Mouse (Mus musculus) liver, embryonic 13.5 days (tissue): ENCODE data around the gene Fyb2. TPM values are rescaled to one million over a fixed set of nuclear protein-coding genes. Genes with fewer than 3 reads are reported as not detected.

ENCODE experiments used
- ATAC-seq: fragments of 200-750 bp; cut with Nextera tagmentation; 2 replicates; pipeline ENCODE4 v1.8.0; 2017; ENCODE audit warnings: low read depth, mild to moderate bottlenecking, moderate number of reproducible peaks, moderate library complexity
- DNase-seq: peaks from one replicate; pipeline ENCODE4 v3.0.0; 2022
- H3K27ac ChIP-seq: fragments of 300-500 bp; sonication (generic); 2 replicates; pipeline ENCODE4 v1.5.1; 2015; ENCODE audit warnings: moderate library complexity, mild to moderate bottlenecking, inconsistent platforms
- H3K27me3 ChIP-seq: fragments of 300-500 bp; sonication (generic); 2 replicates; pipeline ENCODE4 v1.6.1; 2015; ENCODE audit warnings: mild to moderate bottlenecking, inconsistent platforms
- H3K36me3 ChIP-seq: fragments of 300-500 bp; sonication (generic); 2 replicates; pipeline ENCODE4 v1.6.1; 2015; ENCODE audit warnings: mild to moderate bottlenecking, inconsistent platforms
- H3K4me1 ChIP-seq: fragments of 300-500 bp; sonication (generic); replicated peaks from 2 replicates; pipeline ENCODE4 v1.6.1; 2015; ENCODE audit warnings: inconsistent platforms
- H3K4me2 ChIP-seq: fragments of 300-500 bp; sonication (generic); 2 replicates; pipeline ENCODE4 v1.6.1; 2015; ENCODE audit warnings: inconsistent platforms, mild to moderate bottlenecking, moderate library complexity
- H3K4me3 ChIP-seq: fragments of 300-500 bp; sonication (generic); replicated peaks from 2 replicates; pipeline ENCODE4 v1.5.1; 2015; ENCODE audit warnings: mild to moderate bottlenecking, inconsistent platforms
- H3K9ac ChIP-seq: fragments of 300-500 bp; sonication (generic); 2 replicates; pipeline ENCODE4 v1.6.1; 2015; ENCODE audit warnings: mild to moderate bottlenecking, inconsistent platforms
- H3K9me3 ChIP-seq: fragments of 300-500 bp; sonication (generic); replicated peaks from 2 replicates; pipeline ENCODE4 v1.6.1; 2016; ENCODE audit warnings: inconsistent platforms
- WGBS: fragments of 180-500 bp; shearing (Covaris S2); methylation state at CpG from one replicate; pipeline ENCODE4 v1.1.7; 2015; ENCODE audit not compliant: insufficient replicate concordance; 5-methylcytosine and 5-hydroxymethylcytosine counted together
- polyA plus RNA-seq: library from polyadenylated mRNA; unstranded; fragments of >200 nt; fragmentation: Nextera tagmentation; extraction: Ambion mirVana; gene quantifications from 2 replicates; pipeline ENCODE4 v1.2.1, GENCODE M21; 2015

The Fyb2 gene
- polyA plus RNA-seq, 1 experiment from 2014 or later, result 0.07 TPM

DNA sequence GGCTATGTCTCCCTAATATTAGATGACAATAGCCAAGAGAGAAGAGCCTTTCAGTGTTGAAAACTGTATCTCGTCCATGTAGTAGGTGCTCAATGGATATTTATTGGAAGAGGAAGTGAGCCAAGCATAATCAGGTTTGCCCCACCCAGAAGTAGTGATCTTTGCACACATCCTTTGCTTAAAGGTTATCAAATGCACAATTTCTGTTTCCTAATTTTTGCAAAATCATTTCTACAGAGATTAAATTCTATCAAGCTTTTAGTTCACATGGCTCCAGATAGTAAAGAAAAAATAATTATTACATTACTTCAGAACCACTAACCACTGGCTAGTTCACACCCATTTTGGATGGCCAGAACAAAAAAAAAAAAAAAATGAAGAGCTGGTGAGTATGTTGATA, 28.6 kb downstream of the Fyb2 start:
- no peaks in the 10 kb centered on the region for H3K27me3 ChIP-seq
- 40% methylated on average over 1 of the region's 1 CpGs for WGBS
- H3K27ac ChIP-seq, result no peak overlapping the region
- no peak overlapping the region for H3K4me2 ChIP-seq
- no peak overlapping the region for H3K4me3 ChIP-seq
- H3K4me1 ChIP-seq, result no peaks in the 10 kb centered on the region
- H3K9ac ChIP-seq, result no peak overlapping the region
- DNase-seq (no peak), ATAC-seq (no peak)
- H3K9me3 ChIP-seq, result no peaks in the 10 kb centered on the region
- no peaks in the 10 kb centered on the region for H3K36me3 ChIP-seq

DNA sequence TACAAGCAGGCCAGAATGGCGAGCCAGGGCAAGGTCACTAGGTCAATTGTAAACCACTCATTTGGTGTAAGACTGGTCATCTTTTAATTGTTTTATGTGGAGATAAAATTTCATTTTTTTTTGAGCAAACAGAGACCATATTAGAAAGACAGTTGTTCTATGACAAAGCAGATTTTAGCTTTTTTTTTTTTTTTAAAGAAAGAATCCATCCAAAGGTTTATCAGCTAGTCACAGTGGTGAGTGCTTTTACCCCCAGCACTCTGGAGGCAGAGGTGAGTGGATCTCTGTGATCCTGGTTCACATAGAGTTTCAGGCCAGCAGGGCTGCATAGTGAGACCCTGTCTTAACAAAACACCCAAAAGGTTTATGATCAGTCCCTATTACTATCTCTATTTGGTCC, 31.2 kb downstream of the Fyb2 start:
- no peaks in the 10 kb centered on the region for H3K9me3 ChIP-seq
- no peaks in the 10 kb centered on the region for H3K36me3 ChIP-seq
- no peak overlapping the region for H3K4me2 ChIP-seq
- no peaks in the 10 kb centered on the region for H3K27me3 ChIP-seq
- H3K4me1 ChIP-seq, result no peaks in the 10 kb centered on the region
- WGBS, result 45% methylated on average over 1 of the region's 1 CpGs
- H3K9ac ChIP-seq, result no peak overlapping the region
- no peak overlapping the region for H3K4me3 ChIP-seq
- no peak overlapping the region for H3K27ac ChIP-seq
- no peak for ATAC-seq
- DNase-seq, result no peak

DNA sequence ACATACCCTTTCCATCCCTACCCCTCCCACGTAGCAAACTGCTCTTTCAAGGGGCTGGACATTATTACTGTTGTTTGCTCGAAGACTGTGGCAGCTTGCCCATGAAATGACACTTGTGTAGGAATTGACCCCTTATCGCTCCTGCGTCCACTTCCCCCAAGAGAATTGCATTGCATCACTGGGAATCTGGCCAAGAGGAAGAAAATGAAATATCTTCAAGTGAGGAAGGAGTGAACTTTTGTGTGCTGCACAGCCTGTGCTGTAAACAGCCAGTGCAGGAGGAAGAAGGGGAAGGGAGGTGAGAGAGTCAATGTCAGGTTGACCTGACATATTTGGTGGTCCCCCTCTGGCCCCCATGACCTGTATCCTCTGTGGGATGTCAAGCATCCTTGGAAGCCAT, 35.6 kb downstream of the Fyb2 start:
- ATAC-seq, result no peak
- Histone ChIP-seq H3K27ac (no peak overlapping the region), H3K4me1 (no peaks in the 10 kb centered on the region), H3K36me3 (no peaks in the 10 kb centered on the region), H3K4me2 (no peak overlapping the region), H3K9me3 (no peaks in the 10 kb centered on the region), H3K9ac (no peak overlapping the region), H3K4me3 (no peak overlapping the region), H3K27me3 (no peaks in the 10 kb centered on the region)
- no peak for DNase-seq
- 63% methylated on average over 4 of the region's 4 CpGs for WGBS

DNA sequence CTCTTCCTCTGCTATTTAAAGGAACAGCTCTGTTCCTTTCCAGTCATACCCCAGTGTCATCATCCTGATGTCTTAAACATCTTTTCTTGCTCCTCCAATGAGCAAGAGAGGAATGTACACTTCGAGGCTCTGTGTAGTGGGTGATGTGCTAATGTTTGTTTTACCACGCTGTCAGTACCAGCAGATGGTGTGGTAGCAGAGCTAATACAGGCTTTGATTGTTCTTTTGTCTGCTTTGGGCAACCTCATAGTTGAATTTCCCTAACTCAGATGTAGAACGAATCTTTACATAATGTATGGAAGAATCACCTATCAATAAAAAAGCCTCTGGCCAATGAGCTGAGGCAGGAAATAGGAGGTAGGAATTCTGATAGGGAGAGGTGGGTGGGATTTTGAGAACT, 36.0 kb downstream of the Fyb2 start:
- 50% methylated on average over 3 of the region's 3 CpGs for WGBS

DNA sequence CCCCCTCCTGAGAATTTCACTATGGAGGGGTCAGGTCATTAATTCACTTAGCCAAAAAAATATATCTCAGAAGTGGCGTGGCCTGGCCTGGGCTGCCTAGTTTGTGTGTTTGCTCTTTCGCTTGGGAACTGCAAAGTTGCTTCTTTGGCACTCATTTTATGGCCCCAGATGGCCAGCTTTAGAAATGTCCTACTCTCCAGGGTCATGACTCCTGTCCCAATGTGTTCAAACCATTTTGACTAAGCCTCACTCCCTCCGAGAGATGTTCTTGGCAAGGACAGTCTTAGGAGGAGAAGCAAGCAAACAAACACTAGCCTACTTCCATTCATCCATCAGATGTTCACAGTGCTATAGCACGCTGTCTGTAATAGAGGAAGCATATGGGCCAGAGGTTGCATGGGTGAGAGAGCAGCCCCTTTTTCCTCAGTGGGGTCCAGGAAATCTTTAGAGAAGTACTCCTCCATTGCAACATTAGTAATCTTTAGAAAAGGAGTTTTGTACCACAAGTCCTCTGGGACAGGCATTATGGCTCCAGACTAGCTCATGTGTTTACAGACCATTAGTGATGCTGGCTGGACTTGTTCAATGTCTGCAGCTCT, 38.1 kb downstream of the Fyb2 start:
- no peaks in the 10 kb centered on the region for H3K4me1 ChIP-seq
- WGBS, result 68% methylated on average over 4 of the region's 4 CpGs
- no peak overlapping the region for H3K9ac ChIP-seq
- H3K27me3 ChIP-seq, result no peaks in the 10 kb centered on the region
- no peak for DNase-seq
- no peaks in the 10 kb centered on the region for H3K36me3 ChIP-seq
- H3K4me3 ChIP-seq, result no peak overlapping the region
- no peaks in the 10 kb centered on the region for H3K9me3 ChIP-seq
- no peak for ATAC-seq
- H3K4me2 ChIP-seq, result no peak overlapping the region
- no peak overlapping the region for H3K27ac ChIP-seq

More for the DNA sequence above, 36.0 kb downstream of the Fyb2 start:
- no peak overlapping the region for H3K9ac ChIP-seq
- ATAC-seq, result no peak
- H3K36me3 ChIP-seq, result no peaks in the 10 kb centered on the region
- no peak overlapping the region for H3K27ac ChIP-seq
- no peak overlapping the region for H3K4me2 ChIP-seq
- no peaks in the 10 kb centered on the region for H3K9me3 ChIP-seq
- no peak for DNase-seq
- no peak overlapping the region for H3K4me3 ChIP-seq
- H3K27me3 ChIP-seq, result no peaks in the 10 kb centered on the region
- no peaks in the 10 kb centered on the region for H3K4me1 ChIP-seq

DNA sequence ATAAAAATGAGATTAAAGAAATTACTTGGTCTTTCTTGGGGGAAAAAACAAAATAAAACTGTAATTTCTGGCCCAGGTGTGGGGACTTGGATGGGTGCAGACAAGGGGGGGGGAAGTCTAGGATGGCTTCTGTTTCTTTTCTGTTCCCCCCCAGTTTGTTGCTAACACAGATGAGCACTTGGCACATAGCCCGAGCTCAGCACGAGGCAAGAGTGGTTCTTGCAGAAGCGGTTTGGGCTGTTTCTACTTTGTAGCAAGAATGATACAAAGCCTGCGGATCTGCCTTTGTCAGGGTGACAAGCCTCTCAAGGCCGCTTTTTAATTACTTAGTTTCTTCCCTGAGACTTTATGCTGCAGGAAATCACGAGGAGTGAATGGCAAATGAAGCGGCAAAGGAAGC, 43.4 kb downstream of the Fyb2 start:
- no peak overlapping the region for H3K9ac ChIP-seq
- no peak overlapping the region for H3K4me3 ChIP-seq
- H3K4me2 ChIP-seq, result no peak overlapping the region
- ATAC-seq (no peak), DNase-seq (no peak)
- no peaks in the 10 kb centered on the region for H3K27me3 ChIP-seq
- H3K4me1 ChIP-seq, result no peaks in the 10 kb centered on the region
- H3K36me3 ChIP-seq, result no peaks in the 10 kb centered on the region
- 50% methylated on average over 7 of the region's 7 CpGs for WGBS
- no peaks in the 10 kb centered on the region for H3K9me3 ChIP-seq
- no peak overlapping the region for H3K27ac ChIP-seq

DNA sequence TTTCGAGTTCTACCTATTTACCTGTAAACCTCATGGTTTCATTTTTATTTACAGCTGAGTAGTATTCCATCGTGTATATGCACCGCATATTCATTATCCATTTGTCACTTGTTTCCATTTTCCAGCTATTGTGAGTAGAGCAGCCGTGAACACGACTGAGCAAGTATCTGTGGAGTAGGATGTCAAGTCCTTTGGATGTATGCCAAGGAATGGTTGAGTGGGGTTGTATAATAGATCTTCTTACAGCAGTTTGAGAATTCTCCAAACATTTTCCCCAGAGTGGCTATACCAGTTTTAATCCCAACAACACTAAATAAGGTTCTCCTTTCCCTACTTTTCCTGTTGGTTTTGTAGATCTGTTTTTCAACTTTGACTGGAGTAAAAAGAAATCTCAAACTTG, 48.2 kb downstream of the Fyb2 start:
- WGBS, result 70% methylated on average over 5 of the region's 5 CpGs
- Histone ChIP-seq H3K9ac (no peak overlapping the region), H3K27me3 (no peaks in the 10 kb centered on the region), H3K36me3 (no peaks in the 10 kb centered on the region), H3K4me1 (no peaks in the 10 kb centered on the region), H3K4me3 (no peak overlapping the region), H3K4me2 (no peak overlapping the region), H3K27ac (no peak overlapping the region), H3K9me3 (no peaks in the 10 kb centered on the region)
- ATAC-seq (no peak), DNase-seq (no peak)

DNA sequence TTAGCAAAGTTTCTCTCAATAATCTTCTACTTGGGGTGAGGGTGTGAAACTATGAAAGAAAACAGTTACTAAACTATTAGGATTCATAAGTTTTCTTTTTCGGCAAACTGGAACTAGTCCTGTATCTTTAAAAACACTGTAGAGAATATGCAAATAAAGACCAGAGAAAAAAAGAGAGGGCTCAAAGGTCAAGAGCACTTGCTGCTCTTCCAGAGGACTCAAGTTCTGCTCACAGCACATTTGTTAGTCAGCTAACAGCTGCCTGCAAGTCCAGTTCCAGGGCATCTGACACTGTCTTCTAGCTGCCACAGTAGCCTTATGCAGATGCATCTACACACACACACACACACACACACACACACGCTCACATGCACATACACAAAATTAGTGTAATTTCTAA, 59.4 kb downstream of the Fyb2 start:
- Histone ChIP-seq H3K9ac (no peak overlapping the region), H3K36me3 (no peaks in the 10 kb centered on the region), H3K27ac (no peak overlapping the region), H3K4me3 (no peak overlapping the region), H3K9me3 (no peaks in the 10 kb centered on the region), H3K4me2 (no peak overlapping the region), H3K4me1 (no peaks in the 10 kb centered on the region), H3K27me3 (no peaks in the 10 kb centered on the region)
- no peak for ATAC-seq
- 57% methylated on average over 2 of the region's 2 CpGs for WGBS
- no peak for DNase-seq

DNA sequence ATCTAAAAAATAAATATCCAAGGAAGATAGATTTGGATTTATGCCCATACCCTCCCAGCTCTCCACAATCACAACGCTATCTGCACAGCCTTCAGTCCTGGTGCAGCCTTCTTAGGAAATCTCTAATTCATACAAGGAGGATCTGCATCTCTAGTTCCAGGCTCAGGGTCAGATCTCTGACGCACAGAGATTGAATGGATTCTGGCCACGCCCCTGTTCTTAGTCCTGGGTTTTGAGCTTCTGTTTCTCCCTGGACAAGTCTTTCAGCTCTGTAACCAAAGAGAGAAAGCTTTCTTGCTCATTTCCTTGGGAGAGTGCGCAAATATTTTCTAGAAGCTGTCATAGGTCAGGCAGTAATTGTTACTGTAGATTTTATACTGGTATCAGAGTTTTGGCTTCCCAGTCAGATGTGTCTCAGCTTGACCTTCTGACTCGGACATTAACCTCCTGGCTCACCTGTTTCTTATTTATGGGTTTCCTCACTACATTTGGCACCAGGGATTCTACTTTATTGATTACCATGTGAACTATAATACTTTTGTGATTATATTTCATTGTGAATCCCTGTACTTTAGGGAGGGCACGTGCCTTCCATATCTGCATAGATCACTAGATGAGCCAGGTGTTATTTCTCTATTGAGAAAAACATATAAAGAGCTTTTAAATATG, 62.0 kb downstream of the Fyb2 start:
- H3K27ac ChIP-seq, result no peak overlapping the region
- H3K36me3 ChIP-seq, result no peaks in the 10 kb centered on the region
- no peaks in the 10 kb centered on the region for H3K27me3 ChIP-seq
- DNase-seq (no peak), ATAC-seq (no peak)
- no peaks in the 10 kb centered on the region for H3K4me1 ChIP-seq
- 70% methylated on average over 6 of the region's 6 CpGs for WGBS
- no peak overlapping the region for H3K9ac ChIP-seq
- no peak overlapping the region for H3K4me3 ChIP-seq
- H3K9me3 ChIP-seq, result no peaks in the 10 kb centered on the region
- H3K4me2 ChIP-seq, result no peak overlapping the region

DNA sequence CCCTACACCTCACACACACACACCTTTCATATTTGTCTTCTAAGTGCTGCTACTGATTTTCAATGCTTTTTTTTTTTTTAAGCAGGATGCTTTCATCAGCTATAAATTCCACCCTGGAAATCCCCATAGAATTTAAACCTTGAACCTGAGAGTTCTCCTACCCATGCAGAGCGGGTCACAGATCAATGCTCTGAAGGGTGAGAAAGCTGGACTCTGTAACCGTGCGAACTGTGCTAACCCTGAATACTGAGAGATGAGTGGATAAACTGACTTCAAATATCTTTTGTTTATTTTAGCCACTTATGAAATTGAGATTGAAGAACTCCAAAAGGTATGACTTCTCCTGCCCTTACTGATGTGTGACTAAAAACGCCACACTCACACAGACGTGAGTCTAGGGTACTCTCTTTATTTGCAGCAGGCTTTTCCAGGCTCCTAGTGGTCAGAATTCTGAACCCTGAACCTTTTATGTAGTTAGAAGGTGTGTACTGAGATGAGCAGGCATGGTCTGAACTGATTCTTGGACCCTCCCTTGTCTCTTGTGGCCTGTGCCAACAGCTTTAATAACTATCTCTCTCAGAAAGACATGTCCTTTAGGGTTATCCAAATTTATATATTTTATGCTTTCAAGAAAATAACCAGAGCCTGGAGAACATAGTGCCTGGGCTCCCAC, 72.8 kb downstream of the Fyb2 start:
- WGBS, result 60% methylated on average over 5 of the region's 5 CpGs
- H3K9me3 ChIP-seq, result no peaks in the 10 kb centered on the region
- H3K36me3 ChIP-seq, result no peaks in the 10 kb centered on the region
- peak; percentile 62 for ATAC-seq
- no peaks in the 10 kb centered on the region for H3K27me3 ChIP-seq
- no peak for DNase-seq
- no peak overlapping the region for H3K9ac ChIP-seq
- H3K27ac ChIP-seq, result no peak overlapping the region
- H3K4me2 ChIP-seq, result no peak overlapping the region
- H3K4me3 ChIP-seq, result no peak overlapping the region
- H3K4me1 ChIP-seq, result no peaks in the 10 kb centered on the region

DNA sequence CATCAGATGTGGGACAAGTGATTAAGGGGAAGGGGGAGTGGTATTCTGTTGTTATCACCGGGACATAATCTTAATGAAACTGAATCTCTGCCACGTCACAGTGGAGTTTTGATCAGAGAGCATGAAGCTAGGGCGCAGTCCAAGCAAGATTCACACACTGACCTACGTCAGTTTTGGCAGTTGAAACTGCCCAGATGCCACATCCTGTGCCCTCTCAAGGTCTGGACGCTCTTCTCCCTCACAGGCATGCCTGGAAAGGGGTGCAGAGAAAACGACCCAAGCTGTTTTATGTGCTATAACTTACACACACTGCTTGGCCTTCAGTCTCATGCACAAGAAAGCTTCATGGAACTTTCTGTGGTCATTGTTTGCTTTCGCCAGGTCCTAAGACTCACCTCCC, 74.4 kb downstream of the Fyb2 start:
- Histone ChIP-seq H3K9ac (no peak overlapping the region), H3K9me3 (no peaks in the 10 kb centered on the region), H3K36me3 (no peaks in the 10 kb centered on the region), H3K27ac (no peak overlapping the region), H3K27me3 (no peaks in the 10 kb centered on the region), H3K4me1 (no peaks in the 10 kb centered on the region), H3K4me3 (no peak overlapping the region), H3K4me2 (no peak overlapping the region)
- no peak for DNase-seq
- 63% methylated on average over 7 of the region's 7 CpGs for WGBS
- no peak for ATAC-seq

DNA sequence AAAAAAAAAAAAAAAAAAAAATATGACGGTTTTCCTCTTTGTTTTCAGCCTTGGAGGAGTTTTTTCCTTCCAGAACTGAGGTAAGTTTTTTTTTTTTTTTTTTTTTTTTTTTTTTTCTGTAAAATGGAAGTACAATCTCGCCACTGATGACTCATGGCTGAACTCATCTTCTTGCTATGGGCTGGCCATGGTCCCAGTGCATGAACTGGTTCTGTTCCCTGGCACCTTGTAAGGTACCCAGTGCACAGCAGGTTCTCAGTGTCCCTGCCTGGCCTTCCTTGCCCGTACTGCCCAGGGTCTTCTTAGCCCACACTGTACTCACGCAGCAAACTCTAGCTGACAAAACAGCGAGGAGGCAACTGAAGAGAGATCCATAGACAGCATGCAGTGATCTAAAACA, 74.8 kb downstream of the Fyb2 start:
- WGBS, result 68% methylated on average over 5 of the region's 5 CpGs
- Histone ChIP-seq H3K9ac (no peak overlapping the region), H3K27ac (no peak overlapping the region), H3K4me2 (no peak overlapping the region), H3K4me1 (no peaks in the 10 kb centered on the region), H3K36me3 (no peaks in the 10 kb centered on the region), H3K4me3 (no peak overlapping the region), H3K27me3 (no peaks in the 10 kb centered on the region), H3K9me3 (no peaks in the 10 kb centered on the region)
- no peak for DNase-seq
- no peak for ATAC-seq
